Comparison of ENCODE assay signal across 8 mouse cellular contexts in the genomic region with DNA sequence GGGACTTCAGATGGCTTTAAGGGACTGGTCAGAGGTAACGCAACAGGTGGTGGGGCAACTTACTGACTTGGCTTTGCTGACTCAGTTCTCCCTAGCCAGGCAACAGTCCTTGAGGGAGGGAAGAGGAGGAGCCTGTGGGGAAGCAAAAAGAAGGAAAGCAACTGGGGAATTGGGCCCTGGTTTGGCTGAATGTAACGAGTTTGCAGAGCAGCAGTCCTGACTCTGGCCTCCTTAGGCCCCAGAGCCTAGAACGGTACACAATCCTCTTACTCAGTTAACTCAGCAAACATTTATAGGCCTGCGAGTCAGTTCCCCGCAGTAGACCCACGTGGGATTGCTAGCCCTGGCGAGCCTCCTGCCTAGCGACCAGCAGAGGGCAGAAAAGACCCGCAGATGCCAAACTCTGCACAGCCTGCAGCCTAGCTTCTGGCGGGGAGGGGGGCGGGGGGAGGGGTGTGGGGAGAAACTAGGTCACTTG. TPM values are rescaled to one million over a fixed set of nuclear protein-coding genes. Genes with fewer than 3 reads are reported as not detected.
DNase-seq lines count a peak whose midpoint lies in the region; ATAC-seq and TF ChIP-seq lines count a peak whose summit lies in the region.

No protein-coding gene starts in this region.

- peaks cover 6 to 17% of the 10 kb centered on the region in 2 experiments for H3K4me1 ChIP-seq in ES-E14 (ENCODE audit: control insufficient read depth in 2 of 2, insufficient read depth in 2 of 2, low read length in 2 of 2, poor library complexity in 1 of 2)
- peaks cover 4% of the 10 kb centered on the region; the same call in 1 of the 2 replicates for H3K4me1 ChIP-seq in lung, embryonic 16.5 days (replicated peaks; ENCODE audit: control insufficient read depth, insufficient read depth, low read length)

- H3K4me3 ChIP-seq in ES-E14 (ENCODE audit: insufficient read depth in 1 of 2, low read depth in 1 of 2, low read length in 2 of 2, poor library complexity in 1 of 2, severe bottlenecking in 1 of 2): peak overlapping the region in 1 of 2 experiments; percentile 20; a peak in 1 of 4 replicates
- peak overlapping the region; percentile 12; the same call in 1 of the 2 replicates for H3K4me3 ChIP-seq in lung, embryonic 16.5 days (ENCODE audit: low read length)

- H3K9me3 ChIP-seq in ES-E14 (ENCODE audit: control insufficient read depth, insufficient read depth, low read depth, low read length): no peaks in the 10 kb centered on the region
- no peaks in the 10 kb centered on the region for H3K9me3 ChIP-seq in lung, embryonic 16.5 days (ENCODE audit: control insufficient read depth, low read length)

- in situ Hi-C loops in ES-E14 (cut with MboI; ENCODE audit: low sequenced_read_pairs in 2 of 2, unreplicated experiment in 2 of 2): loop anchor here (5.0 to 10.0 kb wide), 2 partner anchors 98 to 105 kb away; a partner anchor contains a TSS

- no peaks in the 10 kb centered on the region for H3K27me3 ChIP-seq in lung, embryonic 16.5 days (ENCODE audit: control insufficient read depth, insufficient read depth, low read depth, low read length)

- peak; percentile 63 for DNase-seq in ES-E14 (ENCODE audit: low read depth, low spot score)
- peak; percentile 86 to 89 for DNase-seq in cerebellum, adult 18-20 months
- peak; percentile 82 for DNase-seq in forelimb bud, embryonic 11.5 days (ENCODE audit: low read depth, low spot score)
- peak; percentile 74 for DNase-seq in layer of hippocampus, adult 9-11 months
- DNase-seq in ovary, postnatal 10 days (ENCODE audit: low spot score): peak; percentile 41
- DNase-seq in thymus, postnatal 14 days: peak; percentile 73

- peak; percentile 88 to 93 for ATAC-seq in hematopoietic stem cell, adult 5-6 weeks (replicated peaks in 1 of 2; ENCODE audit: insufficient read depth in 1 of 2, low FRiP score in 2 of 2, low TSS enrichment in 1 of 2, low read depth in 1 of 2, poor library complexity in 2 of 2, severe bottlenecking in 2 of 2)
- ATAC-seq in lung, embryonic 16.5 days (ENCODE audit: low read depth): peak; percentile 95

- 0% methylated on average over 11 of the region's 11 CpGs for WGBS in lung, embryonic 16.5 days

- peak overlapping the region; percentile 75; the same call in 1 of the 2 replicates for H3K9ac ChIP-seq in ES-E14 (ENCODE audit: insufficient read depth, low read depth, low read length, poor library complexity, severe bottlenecking)
- peak overlapping the region; percentile 38; the same call in 1 of the 2 replicates for H3K9ac ChIP-seq in lung, embryonic 16.5 days (ENCODE audit: low read length)

- H3K4me2 ChIP-seq in lung, embryonic 16.5 days (ENCODE audit: low read depth, low read length): peak overlapping the region; percentile 28; the same call in 1 of the 2 replicates

- no peaks in the 10 kb centered on the region for H3K36me3 ChIP-seq in ES-E14 (ENCODE audit: control insufficient read depth, insufficient read depth, low read length, poor library complexity, severe bottlenecking)
- no peaks in the 10 kb centered on the region for H3K36me3 ChIP-seq in lung, embryonic 16.5 days (ENCODE audit: control insufficient read depth, insufficient read depth, low read length)

- H3K27ac ChIP-seq in ES-E14 (ENCODE audit: insufficient read depth, low read depth, low read length, poor library complexity, severe bottlenecking): peak overlapping the region; percentile 59
- H3K27ac ChIP-seq in lung, embryonic 16.5 days (ENCODE audit: low read length): no peak overlapping the region

TF ChIP-seq in ES-E14, 5 proteins besides CTCF, POLR2A, EP300 and RAD21:
- TF ChIP-seq CHD2 (IDR thresholded peaks at IDR 0.05; ENCODE audit: low read depth, low read length): no peak
- TF ChIP-seq ZNF384 (IDR thresholded peaks at IDR 0.05; ENCODE audit: low read depth, low read length): no peak
- TF ChIP-seq MAFK (IDR thresholded peaks at IDR 0.05; ENCODE audit: insufficient read depth, low read depth, low read length): peak; percentile 48
- TF ChIP-seq HCFC1 (IDR thresholded peaks at IDR 0.05; ENCODE audit: borderline replicate concordance, insufficient read depth, low read length): no peak
- peak; percentile 63; the same call in 1 of the 2 replicates for TF ChIP-seq ZC3H11A (IDR thresholded peaks at IDR 0.05; ENCODE audit: borderline replicate concordance, low read depth, low read length)

RNA-seq across cellular contexts. Expression of a gene that starts 23.5 kb away (rescaled TPM):
- total RNA-seq in ES-E14 (2012; rRNA removed): 48.5 and 53.8 TPM in 2 replicates
- total RNA-seq in hematopoietic stem cell, adult 5-6 weeks (2017): 34.5 and 34.9 TPM in 2 replicates
- polyA plus RNA-seq in lung, embryonic 16.5 days (2015; fragmentation: Nextera tagmentation; extraction: Ambion mirVana): 13.8 and 15.7 TPM in 2 replicates
